Mouse (Mus musculus) midbrain, embryonic 11.5 days (tissue): Measurements from ENCODE around the gene Fhl5. TPM values are rescaled to one million over a fixed set of nuclear protein-coding genes. Genes with fewer than 3 reads are reported as not detected.
"Not testable (repeated sequence)": the region's sequence is repeated elsewhere in the genome, so short reads cannot be mapped to it uniquely, and the experiment has no call there.

Experiments used
- ATAC-seq: fragments of 200-750 bp; cut with Nextera tagmentation; 2 replicates; pipeline ENCODE4 v1.8.0; 2017; ENCODE audit warnings: moderate TSS enrichment, moderate library complexity; ENCODE audit not compliant: low FRiP score
- DNase-seq: peaks from one replicate; pipeline ENCODE4 v3.0.0; 2015; ENCODE audit warnings: low spot score; ENCODE audit errors: missing footprints
- H3K27ac ChIP-seq: fragments of 300-500 bp; sonication (generic); 2 replicates; pipeline ENCODE4 v1.5.1; 2014; ENCODE audit warnings: low read depth, low read length
- H3K27me3 ChIP-seq: fragments of 300-500 bp; sonication (generic); 2 replicates; pipeline ENCODE4 v1.6.1; 2014; ENCODE audit warnings: mild to moderate bottlenecking, low read length, moderate library complexity, mixed read lengths; ENCODE audit not compliant: control insufficient read depth, insufficient read depth
- H3K36me3 ChIP-seq: fragments of 300-500 bp; sonication (generic); 2 replicates; pipeline ENCODE4 v1.6.1; 2014; ENCODE audit warnings: mild to moderate bottlenecking, low read length, moderate library complexity, mixed read lengths; ENCODE audit not compliant: control insufficient read depth, insufficient read depth
- H3K4me1 ChIP-seq: fragments of 300-500 bp; sonication (generic); 2 replicates; pipeline ENCODE4 v1.6.1; 2014; ENCODE audit warnings: low read length; ENCODE audit not compliant: control insufficient read depth, insufficient read depth
- H3K4me2 ChIP-seq: fragments of 300-500 bp; sonication (generic); 2 replicates; pipeline ENCODE4 v1.6.1; 2014; ENCODE audit warnings: mild to moderate bottlenecking, moderate library complexity
- H3K4me3 ChIP-seq: fragments of 300-500 bp; sonication (generic); 2 replicates; pipeline ENCODE4 v1.5.1; 2014; ENCODE audit warnings: low read depth, low read length
- H3K9ac ChIP-seq: fragments of 300-500 bp; sonication (generic); 2 replicates; pipeline ENCODE4 v1.6.1; 2014; ENCODE audit warnings: low read length
- H3K9me3 ChIP-seq: fragments of 300-500 bp; sonication (generic); 2 replicates; pipeline ENCODE4 v1.6.1; 2016; ENCODE audit warnings: low read length; ENCODE audit not compliant: control insufficient read depth
- WGBS: fragments of 180-500 bp; shearing (Covaris S2); extraction: QIAGEN DNeasy Blood & Tissue Kit; methylation state at CpG from one replicate; pipeline ENCODE4 v1.1.7; 2014; 5-methylcytosine and 5-hydroxymethylcytosine counted together
- polyA plus RNA-seq: library from polyadenylated mRNA; unstranded; fragments of >200 nt; fragmentation: Nextera tagmentation; extraction: Ambion mirVana; gene quantifications from 2 replicates; pipeline ENCODE4 v1.2.1, GENCODE M21; 2014

Fhl5 gene
- polyA plus RNA-seq, 1 experiment from 2014 or later: not detected

- not testable (repeated sequence) for H3K4me1 ChIP-seq, H3K9me3 ChIP-seq, DNase-seq, H3K4me3 ChIP-seq, H3K27me3 ChIP-seq, ATAC-seq, H3K4me2 ChIP-seq, H3K9ac ChIP-seq, H3K27ac ChIP-seq, H3K36me3 ChIP-seq
- WGBS: 88% methylated on average over 1 of the region's 1 CpGs
These were observed 8.9 kb downstream of the Fhl5 start for GRCm38 (mm10) chr4:25233767-25234166.

GRCm38 (mm10) chr4:25232546-25232945 is 10.1 kb downstream of the Fhl5 start:
- H3K4me2 ChIP-seq: no peak overlapping the region
- H3K27me3 ChIP-seq: no peaks in the 10 kb centered on the region
- WGBS: 89% methylated on average over 3 of the region's 3 CpGs
- H3K9me3 ChIP-seq: no peaks in the 10 kb centered on the region
- no peak overlapping the region for H3K27ac ChIP-seq
- H3K9ac ChIP-seq: no peak overlapping the region
- H3K36me3 ChIP-seq: no peaks in the 10 kb centered on the region
- no peak for DNase-seq
- ATAC-seq: no peak
- no peak overlapping the region for H3K4me3 ChIP-seq
- no peaks in the 10 kb centered on the region for H3K4me1 ChIP-seq

DNA sequence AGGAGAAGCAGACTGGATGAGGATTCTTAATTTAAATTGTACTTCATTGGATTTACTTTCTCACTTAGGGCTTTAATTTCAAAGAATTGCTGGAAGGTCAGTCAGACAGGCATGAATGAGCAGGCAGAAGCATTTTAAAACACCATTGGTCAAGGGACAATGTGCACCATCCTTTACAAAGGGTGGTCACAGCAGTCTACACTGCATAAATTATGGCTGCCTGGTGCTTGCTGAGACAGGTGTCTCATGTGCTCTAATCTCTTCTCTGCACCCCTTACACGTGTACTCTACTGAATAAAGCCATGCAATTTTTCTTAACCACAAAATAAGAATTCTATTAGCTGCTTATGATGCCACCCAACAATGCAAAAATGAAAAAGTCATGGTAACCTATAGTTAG is 15.1 kb downstream of the Fhl5 start:
- 16% methylated on average over 1 of the region's 1 CpGs for WGBS
- Histone ChIP-seq H3K4me1 (no peaks in the 10 kb centered on the region), H3K36me3 (no peaks in the 10 kb centered on the region), H3K9me3 (no peaks in the 10 kb centered on the region), H3K27ac (no peak overlapping the region), H3K4me3 (no peak overlapping the region), H3K27me3 (no peaks in the 10 kb centered on the region), H3K9ac (no peak overlapping the region), H3K4me2 (no peak overlapping the region)
- peak; percentile 73 for ATAC-seq
- DNase-seq: no peak

GRCm38 (mm10) chr4:25221927-25222326 is 20.7 kb downstream of the Fhl5 start:
- Histone ChIP-seq H3K9me3 (no peaks in the 10 kb centered on the region), H3K9ac (no peak overlapping the region), H3K4me1 (no peaks in the 10 kb centered on the region), H3K4me2 (no peak overlapping the region), H3K27ac (no peak overlapping the region), H3K36me3 (no peaks in the 10 kb centered on the region), H3K4me3 (no peak overlapping the region), H3K27me3 (no peaks in the 10 kb centered on the region)
- DNase-seq (no peak), ATAC-seq (no peak)

GRCm38 (mm10) chr4:25213451-25213850 is 29.2 kb downstream of the Fhl5 start:
- Histone ChIP-seq H3K27me3 (no peaks in the 10 kb centered on the region), H3K4me1 (no peaks in the 10 kb centered on the region), H3K36me3 (no peaks in the 10 kb centered on the region), H3K27ac (no peak overlapping the region), H3K4me2 (no peak overlapping the region), H3K9ac (no peak overlapping the region), H3K9me3 (no peaks in the 10 kb centered on the region), H3K4me3 (no peak overlapping the region)
- 59% methylated on average over 5 of the region's 5 CpGs for WGBS
- DNase-seq (no peak), ATAC-seq (no peak)

- Histone ChIP-seq H3K36me3 (no peaks in the 10 kb centered on the region), H3K9me3 (no peaks in the 10 kb centered on the region), H3K4me1 (no peaks in the 10 kb centered on the region), H3K4me3 (no peak overlapping the region), H3K4me2 (no peak overlapping the region), H3K27ac (no peak overlapping the region), H3K9ac (no peak overlapping the region), H3K27me3 (no peaks in the 10 kb centered on the region)
- ATAC-seq (0 out of 2 replicates have a peak, but pooled peaks have one; percentile 48), DNase-seq (peak; percentile 65)
- WGBS: 58% methylated on average over 4 of the region's 4 CpGs
These were observed 36.5 kb downstream of the Fhl5 start for GRCm38 (mm10) chr4:25206166-25206565.

- Histone ChIP-seq H3K4me1 (no peaks in the 10 kb centered on the region), H3K27ac (no peak overlapping the region), H3K9me3 (no peaks in the 10 kb centered on the region), H3K4me2 (no peak overlapping the region), H3K9ac (no peak overlapping the region), H3K36me3 (no peaks in the 10 kb centered on the region), H3K4me3 (no peak overlapping the region), H3K27me3 (no peaks in the 10 kb centered on the region)
- peak; percentile 79 for DNase-seq
- WGBS: 45% methylated on average over 1 of the region's 1 CpGs
- peak; percentile 77 for ATAC-seq
These were observed 45.4 kb downstream of the Fhl5 start for GRCm38 (mm10) chr4:25197310-25197709.

- H3K4me2 ChIP-seq: no peak overlapping the region
- no peak overlapping the region for H3K27ac ChIP-seq
- H3K4me1 ChIP-seq: no peaks in the 10 kb centered on the region
- no peaks in the 10 kb centered on the region for H3K36me3 ChIP-seq
- H3K9me3 ChIP-seq: no peaks in the 10 kb centered on the region
- H3K9ac ChIP-seq: no peak overlapping the region
- 63% methylated on average over 4 of the region's 4 CpGs for WGBS
- no peaks in the 10 kb centered on the region for H3K27me3 ChIP-seq
- DNase-seq (peak; percentile 87), ATAC-seq (peak; percentile 54; the same call in 1 of the 2 replicates)
- H3K4me3 ChIP-seq: no peak overlapping the region
These were observed 63.0 kb downstream of the Fhl5 start for GRCm38 (mm10) chr4:25179617-25180208.
